Mouse (Mus musculus) heart, embryonic 13.5 days (tissue): ENCODE results near the gene Zfp592. TPM values are rescaled to one million over a fixed set of nuclear protein-coding genes. Genes with fewer than 3 reads are reported as not detected.

Experiments
- ATAC-seq: fragments of 200-750 bp; cut with Nextera tagmentation; 2 replicates; pipeline ENCODE4 v1.8.0; 2017; ENCODE audit warnings: moderate TSS enrichment; ENCODE audit not compliant: insufficient number of reproducible peaks, low FRiP score, low TSS enrichment; ENCODE audit errors: extremely low read depth
- H3K27ac ChIP-seq: fragments of 300-500 bp; sonication (generic); replicated peaks from 2 replicates; pipeline ENCODE4 v1.5.1; 2015; ENCODE audit warnings: moderate library complexity, mild to moderate bottlenecking, inconsistent platforms
- H3K27me3 ChIP-seq: fragments of 300-500 bp; sonication (generic); replicated peaks from 2 replicates; pipeline ENCODE4 v1.6.1; 2015; ENCODE audit warnings: mild to moderate bottlenecking, inconsistent platforms
- H3K36me3 ChIP-seq: fragments of 300-500 bp; sonication (generic); 2 replicates; pipeline ENCODE4 v1.6.1; 2015; ENCODE audit warnings: mild to moderate bottlenecking, inconsistent platforms
- H3K4me1 ChIP-seq: fragments of 300-500 bp; sonication (generic); 2 replicates; pipeline ENCODE4 v1.6.1; 2015; ENCODE audit warnings: inconsistent platforms
- H3K4me2 ChIP-seq: fragments of 300-500 bp; sonication (generic); 2 replicates; pipeline ENCODE4 v1.6.1; 2015; ENCODE audit warnings: inconsistent platforms, mild to moderate bottlenecking, moderate library complexity
- H3K4me3 ChIP-seq: fragments of 300-500 bp; sonication (generic); 2 replicates; pipeline ENCODE4 v1.5.1; 2015; ENCODE audit warnings: moderate library complexity, mild to moderate bottlenecking, inconsistent platforms
- H3K9ac ChIP-seq: fragments of 300-500 bp; sonication (generic); 2 replicates; pipeline ENCODE4 v1.6.1; 2015; ENCODE audit warnings: inconsistent platforms, mild to moderate bottlenecking, moderate library complexity
- H3K9me3 ChIP-seq: fragments of 300-500 bp; sonication (generic); 2 replicates; pipeline ENCODE4 v1.6.1; 2016; ENCODE audit warnings: inconsistent platforms
- WGBS: fragments of 180-500 bp; shearing (Covaris S2); methylation state at CpG from one replicate; pipeline ENCODE4 v1.1.7; 2015; ENCODE audit warnings: mixed read lengths; 5-methylcytosine and 5-hydroxymethylcytosine counted together
- polyA plus RNA-seq: library from polyadenylated mRNA; unstranded; fragments of >200 nt; fragmentation: Nextera tagmentation; extraction: Ambion mirVana; gene quantifications from 2 replicates; pipeline ENCODE4 v1.2.1, GENCODE M21; 2015

Gene Zfp592
- polyA plus RNA-seq, 1 experiment from 2014 or later: 8.5 TPM

DNA sequence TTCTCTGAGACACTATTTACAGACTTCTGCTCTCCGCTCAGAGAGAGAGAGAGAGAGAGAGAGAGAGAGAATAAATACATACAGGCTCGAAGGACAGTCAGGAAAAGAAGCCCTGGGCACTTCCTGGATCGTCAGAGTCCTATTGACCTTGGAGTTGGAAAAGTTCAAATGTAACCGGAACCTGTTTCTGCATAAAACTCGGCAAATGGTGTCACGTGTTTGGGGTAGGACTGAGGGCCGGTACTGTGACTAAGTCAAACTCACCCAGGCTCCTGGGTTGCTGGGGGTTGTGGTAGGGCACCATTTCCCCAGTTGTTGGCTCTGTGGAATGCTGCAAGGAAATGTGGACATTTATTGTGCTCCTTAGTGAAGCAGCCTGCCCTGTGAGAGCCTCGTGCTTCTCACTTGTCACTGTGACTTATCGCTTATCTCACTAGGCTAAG is 65.3 kb downstream of the Zfp592 start:
- peak overlapping the region; percentile 97 for H3K27ac ChIP-seq
- peaks cover 65% of the 10 kb centered on the region for H3K4me1 ChIP-seq
- no peaks in the 10 kb centered on the region for H3K9me3 ChIP-seq
- H3K36me3 ChIP-seq: peaks cover 19% of the 10 kb centered on the region
- no peak for ATAC-seq
- no peaks in the 10 kb centered on the region for H3K27me3 ChIP-seq
- H3K4me3 ChIP-seq: peak overlapping the region; percentile 59
- peak overlapping the region; percentile 65 for H3K4me2 ChIP-seq
- WGBS: 11% methylated on average over 9 of the region's 9 CpGs
- peak overlapping the region; percentile 89 for H3K9ac ChIP-seq

DNA sequence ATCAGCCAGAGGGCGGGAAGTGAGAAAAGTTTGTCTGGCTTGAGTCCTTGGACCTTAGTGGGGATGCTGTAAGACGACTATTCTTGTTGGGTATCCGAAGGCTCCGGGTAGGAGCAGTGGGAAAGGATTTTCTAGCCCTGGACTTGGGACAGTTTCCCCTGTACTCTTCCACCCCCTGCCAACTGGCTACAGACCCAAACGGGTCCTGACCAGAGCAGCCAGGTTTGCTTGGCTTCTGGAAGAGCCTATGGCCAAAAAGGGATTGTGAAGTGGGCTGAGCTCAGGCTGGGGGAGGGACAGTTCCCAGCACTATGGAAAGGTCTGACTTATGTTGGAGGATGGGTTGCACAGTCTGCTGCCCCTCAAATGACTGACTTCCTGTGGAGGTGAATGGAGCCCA is 65.9 kb downstream of the Zfp592 start:
- no peak for ATAC-seq
- Histone ChIP-seq H3K36me3 (peaks cover 26% of the 10 kb centered on the region), H3K4me1 (peaks cover 70% of the 10 kb centered on the region), H3K9ac (peak overlapping the region; percentile 89), H3K27ac (peak overlapping the region; percentile 97), H3K4me2 (peak overlapping the region; percentile 65), H3K9me3 (no peaks in the 10 kb centered on the region), H3K27me3 (no peaks in the 10 kb centered on the region), H3K4me3 (peak overlapping the region; percentile 59)
- 26% methylated on average over 5 of the region's 5 CpGs for WGBS

- peaks cover 38% of the 10 kb centered on the region for H3K36me3 ChIP-seq
- H3K4me3 ChIP-seq: no peak overlapping the region
- no peak overlapping the region for H3K9ac ChIP-seq
- ATAC-seq: no peak
- H3K9me3 ChIP-seq: no peaks in the 10 kb centered on the region
- peaks cover 70% of the 10 kb centered on the region for H3K4me1 ChIP-seq
- no peak overlapping the region for H3K27ac ChIP-seq
- no peaks in the 10 kb centered on the region for H3K27me3 ChIP-seq
- H3K4me2 ChIP-seq: no peak overlapping the region
- 75% methylated on average over 2 of the region's 2 CpGs for WGBS
Measured at GRCm38 (mm10) chr7:81060908-81061307, 67.4 kb downstream of the Zfp592 start.

DNA sequence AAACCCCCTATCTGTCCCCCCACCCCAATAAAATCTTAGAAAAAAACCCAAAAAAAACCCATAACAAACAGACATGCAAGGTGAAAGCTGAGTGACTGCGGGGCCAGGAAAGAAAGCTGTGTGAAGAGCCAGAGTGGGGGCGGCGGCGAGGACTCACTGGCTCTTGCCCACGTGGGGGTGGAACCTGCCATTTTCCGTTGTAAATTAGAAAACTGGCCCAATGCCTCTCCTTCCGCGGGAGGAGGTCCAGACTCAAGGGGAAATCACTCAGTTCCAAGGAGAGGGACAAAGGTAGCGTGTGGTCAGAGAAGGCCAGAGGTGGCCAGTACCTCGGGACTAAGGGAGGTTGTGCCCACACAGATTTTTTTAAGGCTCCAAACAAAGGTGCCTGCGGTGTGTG is 68.5 kb downstream of the Zfp592 start:
- H3K27ac ChIP-seq: no peak overlapping the region
- H3K4me2 ChIP-seq: no peak overlapping the region
- H3K9me3 ChIP-seq: no peaks in the 10 kb centered on the region
- H3K9ac ChIP-seq: no peak overlapping the region
- no peaks in the 10 kb centered on the region for H3K27me3 ChIP-seq
- 79% methylated on average over 11 of the region's 11 CpGs for WGBS
- peaks cover 43% of the 10 kb centered on the region for H3K36me3 ChIP-seq
- peaks cover 69% of the 10 kb centered on the region for H3K4me1 ChIP-seq
- ATAC-seq: no peak
- no peak overlapping the region for H3K4me3 ChIP-seq

GRCm38 (mm10) chr7:81063332-81063731 is 69.9 kb downstream of the Zfp592 start:
- H3K9ac ChIP-seq: no peak overlapping the region
- no peak overlapping the region for H3K4me2 ChIP-seq
- H3K27ac ChIP-seq: 0 out of 2 replicates have a peak overlapping the region, but pooled peaks have one; percentile 1
- WGBS: 62% methylated on average over 9 of the region's 9 CpGs
- H3K4me1 ChIP-seq: peaks cover 58% of the 10 kb centered on the region
- no peaks in the 10 kb centered on the region for H3K27me3 ChIP-seq
- peaks cover 55% of the 10 kb centered on the region for H3K36me3 ChIP-seq
- no peak overlapping the region for H3K4me3 ChIP-seq
- H3K9me3 ChIP-seq: no peaks in the 10 kb centered on the region
- no peak for ATAC-seq

GRCm38 (mm10) chr7:81066714-81067113 is 73.2 kb downstream of the Zfp592 start:
- H3K4me3 ChIP-seq: no peak overlapping the region
- H3K9ac ChIP-seq: peak overlapping the region; percentile 30
- peaks cover 45% of the 10 kb centered on the region for H3K4me1 ChIP-seq
- no peak overlapping the region for H3K4me2 ChIP-seq
- no peak; the same call in 1 of the 2 replicates for ATAC-seq
- H3K36me3 ChIP-seq: peaks cover 82% of the 10 kb centered on the region
- H3K9me3 ChIP-seq: no peaks in the 10 kb centered on the region
- H3K27me3 ChIP-seq: no peaks in the 10 kb centered on the region
- peak overlapping the region; percentile 39 for H3K27ac ChIP-seq
- 30% methylated on average over 6 of the region's 6 CpGs for WGBS

GRCm38 (mm10) chr7:81072463-81072862 is 79.0 kb downstream of the Zfp592 start:
- Histone ChIP-seq H3K9me3 (no peaks in the 10 kb centered on the region), H3K4me3 (no peak overlapping the region), H3K27me3 (no peaks in the 10 kb centered on the region), H3K9ac (peak overlapping the region; percentile 37; the same call in 1 of the 2 replicates), H3K27ac (peak overlapping the region; percentile 79), H3K4me2 (no peak overlapping the region), H3K36me3 (peaks cover 75% of the 10 kb centered on the region), H3K4me1 (peaks cover 64% of the 10 kb centered on the region)
- WGBS: 34% methylated on average over 5 of the region's 5 CpGs
- ATAC-seq: no peak

- no peaks in the 10 kb centered on the region for H3K27me3 ChIP-seq
- ATAC-seq: no peak
- H3K4me2 ChIP-seq: no peak overlapping the region
- peaks cover 75% of the 10 kb centered on the region for H3K36me3 ChIP-seq
- WGBS: 83% methylated on average over 5 of the region's 5 CpGs
- H3K27ac ChIP-seq: peak overlapping the region; percentile 79
- H3K9ac ChIP-seq: no peak overlapping the region
- no peaks in the 10 kb centered on the region for H3K9me3 ChIP-seq
- no peak overlapping the region for H3K4me3 ChIP-seq
- peaks cover 72% of the 10 kb centered on the region for H3K4me1 ChIP-seq
Measured at GRCm38 (mm10) chr7:81073273-81073672, 79.8 kb downstream of the Zfp592 start.

GRCm38 (mm10) chr7:81074546-81074945 is 81.1 kb downstream of the Zfp592 start:
- no peak for ATAC-seq
- H3K36me3 ChIP-seq: peaks cover 69% of the 10 kb centered on the region
- 48% methylated on average over 9 of the region's 9 CpGs for whole genome bisulfite sequencing
- H3K9me3 ChIP-seq: no peaks in the 10 kb centered on the region
- no peak overlapping the region for H3K4me2 ChIP-seq
- H3K4me1 ChIP-seq: peaks cover 85% of the 10 kb centered on the region
- H3K4me3 ChIP-seq: no peak overlapping the region
- peak overlapping the region; percentile 98 for H3K27ac ChIP-seq
- H3K27me3 ChIP-seq: no peaks in the 10 kb centered on the region
- H3K9ac ChIP-seq: peak overlapping the region; percentile 15

GRCm38 (mm10) chr7:81075299-81075698 is 81.8 kb downstream of the Zfp592 start:
- Histone ChIP-seq H3K4me1 (peaks cover 91% of the 10 kb centered on the region), H3K27ac (peak overlapping the region; percentile 98), H3K36me3 (peaks cover 61% of the 10 kb centered on the region), H3K9ac (peak overlapping the region; percentile 47), H3K4me3 (no peak overlapping the region), H3K4me2 (no peak overlapping the region), H3K27me3 (no peaks in the 10 kb centered on the region), H3K9me3 (no peaks in the 10 kb centered on the region)
- WGBS: 38% methylated on average over 7 of the region's 7 CpGs
- ATAC-seq: no peak

- Histone ChIP-seq H3K4me1 (peaks cover 91% of the 10 kb centered on the region), H3K9me3 (no peaks in the 10 kb centered on the region), H3K27me3 (no peaks in the 10 kb centered on the region), H3K27ac (peak overlapping the region; percentile 98), H3K4me2 (no peak overlapping the region), H3K9ac (peak overlapping the region; percentile 47), H3K36me3 (peaks cover 57% of the 10 kb centered on the region), H3K4me3 (no peak overlapping the region)
- ATAC-seq: no peak
- 53% methylated on average over 5 of the region's 5 CpGs for WGBS
Measured at GRCm38 (mm10) chr7:81075732-81076131, 82.3 kb downstream of the Zfp592 start.

DNA sequence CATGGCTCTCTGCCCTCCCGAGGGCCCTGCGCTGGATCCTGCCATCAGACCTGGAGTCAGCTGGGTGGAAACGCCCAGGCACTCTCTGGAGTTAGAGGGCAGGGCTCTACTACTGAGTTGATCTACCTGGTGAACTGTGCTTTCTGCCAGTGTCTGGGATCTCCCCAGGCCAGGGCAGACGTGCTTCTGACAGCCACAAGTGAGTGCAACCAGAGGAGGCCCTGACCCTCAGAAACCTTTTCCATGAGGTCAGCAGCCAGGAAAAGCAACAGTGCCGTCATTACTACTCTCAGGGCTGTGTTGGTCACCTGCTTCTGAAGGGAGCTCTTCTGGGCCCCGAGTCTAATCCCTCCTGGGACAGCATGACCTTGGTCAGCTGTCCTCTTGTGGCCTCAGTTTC is 83.5 kb downstream of the Zfp592 start:
- Histone ChIP-seq H3K27me3 (no peaks in the 10 kb centered on the region), H3K9me3 (no peaks in the 10 kb centered on the region), H3K4me3 (no peak overlapping the region), H3K36me3 (peaks cover 52% of the 10 kb centered on the region), H3K27ac (peak overlapping the region; percentile 98), H3K4me1 (peaks cover 88% of the 10 kb centered on the region), H3K9ac (peak overlapping the region; percentile 69), H3K4me2 (no peak overlapping the region)
- WGBS: 31% methylated on average over 6 of the region's 6 CpGs
- peak; percentile 59 for ATAC-seq
